In genomic region chr4:124196711-124197110, GRCm38 (mm10) we compare ENCODE assay signal across 23 mouse cellular contexts.
DNase-seq lines count a peak whose midpoint lies in the region; ATAC-seq lines count a peak whose summit lies in the region.
"Had no signal": no experiment of that assay in that cellular context is flagged by ENCODE, and none has a peak within 500 bp of the region (broad histone marks: within the 10 kb centered on the region; RNA-seq: fewer than 3 reads in every experiment).

No protein-coding gene starts in this region.

- intact Hi-C loops in gastrocnemius, postnatal 36 days (cut with DNase I) = no loop called here

- DNase-seq in midbrain, embryonic 11.5 days (ENCODE audit: low spot score, missing footprints) = no peak
- peak; percentile 45 for DNase-seq in hindbrain, embryonic 11.5 days (ENCODE audit: low spot score)
- peak; percentile 56 for DNase-seq in mesoderm, embryonic 11.5 days (ENCODE audit: low read depth, low spot score)
- no peak for DNase-seq in heart, adult 8-10 months (ENCODE audit: low spot score)
- DNase-seq in gastrocnemius, postnatal 36 days = no peak
- no peak for DNase-seq in cerebellum, postnatal 14 days
- DNase-seq: adrenal gland, postnatal 36 days; cerebellum, adult 18-20 months; heart, postnatal 14 days; kidney, adult 8-10 months; kidney, postnatal 4 days; liver, embryonic 13.5 days; lung, embryonic 14.5 days; lung, postnatal 36 days; right cerebral cortex, postnatal 4 days had no signal

- H3K27me3 ChIP-seq in midbrain, embryonic 12.5 days = peaks cover 31% of the 10 kb centered on the region
- H3K27me3 ChIP-seq in midbrain, embryonic 11.5 days (ENCODE audit: control insufficient read depth, insufficient read depth, low read length) = no peaks in the 10 kb centered on the region
- H3K27me3 ChIP-seq in hindbrain, embryonic 11.5 days (ENCODE audit: control insufficient read depth, insufficient read depth, low read length) = no peaks in the 10 kb centered on the region
- no peaks in the 10 kb centered on the region for H3K27me3 ChIP-seq in neural tube, embryonic 14.5 days (ENCODE audit: control insufficient read depth, insufficient read depth, low read length)

- ATAC-seq in midbrain, embryonic 12.5 days (ENCODE audit: low FRiP score, low read depth) = no peak
- ATAC-seq in midbrain, embryonic 11.5 days (ENCODE audit: low FRiP score) = no peak
- ATAC-seq in hindbrain, embryonic 11.5 days (ENCODE audit: low FRiP score) = peak; percentile 30; the same call in 1 of the 2 replicates
- peak; percentile 77; the same call in 1 of the 2 replicates for ATAC-seq in neural tube, embryonic 14.5 days (ENCODE audit: low read depth)
- ATAC-seq: forebrain, embryonic 16.5 days; inflammation-experienced regulatory T-cells, adult 6 months had no signal

- H3K4me2 ChIP-seq in midbrain, embryonic 12.5 days (replicated peaks) = no peak overlapping the region
- no peak overlapping the region for H3K4me2 ChIP-seq in midbrain, embryonic 11.5 days
- no peak overlapping the region for H3K4me2 ChIP-seq in hindbrain, embryonic 11.5 days (replicated peaks; ENCODE audit: low read depth, low read length)
- H3K4me2 ChIP-seq in neural tube, embryonic 14.5 days (ENCODE audit: low read depth, low read length) = no peak overlapping the region
- H3K4me2 ChIP-seq: embryonic facial prominence, embryonic 13.5 days; heart, embryonic 12.5 days; limb, embryonic 12.5 days; liver, embryonic 13.5 days; lung, embryonic 14.5 days had no signal

- H3K9me3 ChIP-seq in midbrain, embryonic 12.5 days = no peaks in the 10 kb centered on the region
- no peaks in the 10 kb centered on the region for H3K9me3 ChIP-seq in midbrain, embryonic 11.5 days (ENCODE audit: control insufficient read depth, low read length)
- no peaks in the 10 kb centered on the region for H3K9me3 ChIP-seq in hindbrain, embryonic 11.5 days (ENCODE audit: control insufficient read depth, low read length)
- no peaks in the 10 kb centered on the region for H3K9me3 ChIP-seq in neural tube, embryonic 14.5 days (ENCODE audit: control insufficient read depth, low read length)
- H3K9me3 ChIP-seq: embryonic facial prominence, embryonic 13.5 days; heart, embryonic 12.5 days; limb, embryonic 12.5 days; liver, embryonic 13.5 days had no signal

- H3K27ac ChIP-seq in midbrain, embryonic 12.5 days (replicated peaks) = 0 out of 2 replicates have a peak overlapping the region, but pooled peaks have one; percentile 20
- H3K27ac ChIP-seq in midbrain, embryonic 11.5 days (ENCODE audit: low read depth, low read length) = no peak overlapping the region
- 0 out of 2 replicates have a peak overlapping the region, but pooled peaks have one; percentile 19 for H3K27ac ChIP-seq in hindbrain, embryonic 11.5 days (ENCODE audit: low read depth, low read length)
- H3K27ac ChIP-seq in neural tube, embryonic 14.5 days (ENCODE audit: low read depth, low read length) = no peak overlapping the region
- H3K27ac ChIP-seq: embryonic facial prominence, embryonic 13.5 days; limb, embryonic 12.5 days; liver, embryonic 13.5 days; stomach, postnatal 0 days had no signal

- H3K4me1 ChIP-seq in midbrain, embryonic 12.5 days = peaks cover 33% of the 10 kb centered on the region
- H3K4me1 ChIP-seq in midbrain, embryonic 11.5 days (ENCODE audit: control insufficient read depth, insufficient read depth, low read length) = peaks cover 10% of the 10 kb centered on the region
- H3K4me1 ChIP-seq in hindbrain, embryonic 11.5 days (replicated peaks; ENCODE audit: control insufficient read depth, insufficient read depth, low read length) = peaks cover 7% of the 10 kb centered on the region
- H3K4me1 ChIP-seq in neural tube, embryonic 14.5 days (ENCODE audit: control insufficient read depth, insufficient read depth, low read length) = peaks cover 23% of the 10 kb centered on the region; the same call in 1 of the 2 replicates
- H3K4me1 ChIP-seq: heart, embryonic 12.5 days; liver, embryonic 13.5 days had no signal

- no peaks in the 10 kb centered on the region for H3K36me3 ChIP-seq in midbrain, embryonic 12.5 days
- H3K36me3 ChIP-seq in midbrain, embryonic 11.5 days (ENCODE audit: control insufficient read depth, insufficient read depth, low read length) = no peaks in the 10 kb centered on the region; the same call in 1 of the 2 replicates
- H3K36me3 ChIP-seq in hindbrain, embryonic 11.5 days (ENCODE audit: control insufficient read depth, insufficient read depth, low read length) = no peaks in the 10 kb centered on the region
- H3K36me3 ChIP-seq in neural tube, embryonic 14.5 days (ENCODE audit: control insufficient read depth, insufficient read depth, low read length) = no peaks in the 10 kb centered on the region
- H3K36me3 ChIP-seq: embryonic facial prominence, embryonic 13.5 days; heart, embryonic 12.5 days; limb, embryonic 12.5 days; liver, embryonic 13.5 days had no signal

- no peak overlapping the region for H3K9ac ChIP-seq in midbrain, embryonic 12.5 days (replicated peaks)
- H3K9ac ChIP-seq in midbrain, embryonic 11.5 days (ENCODE audit: low read length) = no peak overlapping the region
- no peak overlapping the region for H3K9ac ChIP-seq in hindbrain, embryonic 11.5 days (ENCODE audit: low read depth, low read length)
- H3K9ac ChIP-seq in neural tube, embryonic 14.5 days (replicated peaks; ENCODE audit: low read depth, low read length) = no peak overlapping the region
- H3K9ac ChIP-seq: embryonic facial prominence, embryonic 13.5 days; heart, embryonic 12.5 days; limb, embryonic 12.5 days; liver, embryonic 13.5 days; lung, embryonic 14.5 days had no signal

- H3K4me3 ChIP-seq in midbrain, embryonic 12.5 days = no peak overlapping the region
- H3K4me3 ChIP-seq in midbrain, embryonic 11.5 days (ENCODE audit: low read depth, low read length) = no peak overlapping the region
- no peak overlapping the region for H3K4me3 ChIP-seq in hindbrain, embryonic 11.5 days (ENCODE audit: low read depth, low read length)
- no peak overlapping the region for H3K4me3 ChIP-seq in neural tube, embryonic 14.5 days (ENCODE audit: low read depth, low read length)
- H3K4me3 ChIP-seq: embryonic facial prominence, embryonic 13.5 days; heart, embryonic 12.5 days; limb, embryonic 12.5 days; liver, embryonic 13.5 days had no signal

- 38% methylated on average over 12 of the region's 12 CpGs for WGBS in midbrain, embryonic 12.5 days
- WGBS in midbrain, embryonic 11.5 days = 41% methylated on average over 12 of the region's 12 CpGs
- WGBS in hindbrain, embryonic 11.5 days = 20% methylated on average over 12 of the region's 12 CpGs
- WGBS in neural tube, embryonic 14.5 days = 15% methylated on average over 12 of the region's 12 CpGs

Comparison
In these comparisons a context has a peak if more than half of its experiments do, and no peak if none do; other contexts are left out.
1. H3K27ac ChIP-seq: peak in midbrain, embryonic 12.5 days (single experiment) and hindbrain, embryonic 11.5 days (single experiment); none in midbrain, embryonic 11.5 days (single experiment) and neural tube, embryonic 14.5 days (single experiment).
2. ATAC-seq: peak in hindbrain, embryonic 11.5 days (single experiment) and neural tube, embryonic 14.5 days (single experiment); none in midbrain, embryonic 12.5 days (single experiment) and midbrain, embryonic 11.5 days (single experiment).
3. DNase-seq: peak in hindbrain, embryonic 11.5 days (single experiment) and mesoderm, embryonic 11.5 days (single experiment); none in midbrain, embryonic 11.5 days (single experiment), heart, adult 8-10 months (single experiment), gastrocnemius, postnatal 36 days (0 of 2) and cerebellum, postnatal 14 days (0 of 2).